Mouse (Mus musculus) hindbrain, postnatal 0 days (tissue): ENCODE measurements around the gene Tenm4. TPM values are rescaled to one million over a fixed set of nuclear protein-coding genes. Genes with fewer than 3 reads are reported as not detected.

ENCODE experiments used
- ATAC-seq: fragments of 200-750 bp; cut with Nextera tagmentation; 2 replicates; pipeline ENCODE4 v1.8.0; 2017; ENCODE audit warnings: mild to moderate bottlenecking, moderate TSS enrichment, moderate library complexity
- DNase-seq: peaks from one replicate; pipeline ENCODE4 v3.0.0-alpha.2; 2015; ENCODE audit warnings: low spot score
- H3K27ac ChIP-seq: fragments of 300-500 bp; sonication (generic); 2 replicates; pipeline ENCODE4 v1.5.1; 2014; ENCODE audit warnings: mild to moderate bottlenecking
- H3K27me3 ChIP-seq: fragments of 300-500 bp; sonication (generic); 2 replicates; pipeline ENCODE4 v1.6.1; 2014; ENCODE audit warnings: low read length, mixed read lengths; ENCODE audit not compliant: insufficient read depth
- H3K36me3 ChIP-seq: fragments of 300-500 bp; sonication (generic); 2 replicates; pipeline ENCODE4 v1.6.1; 2014; ENCODE audit warnings: low read length, mixed read lengths; ENCODE audit not compliant: insufficient read depth
- H3K4me1 ChIP-seq: fragments of 300-500 bp; sonication (generic); 2 replicates; pipeline ENCODE4 v1.6.1; 2014; ENCODE audit warnings: antibody characterized with exemption, low read length, mixed read lengths; ENCODE audit not compliant: insufficient read depth
- H3K4me2 ChIP-seq: fragments of 300-500 bp; sonication (generic); 2 replicates; pipeline ENCODE4 v1.6.1; 2014; ENCODE audit warnings: low read depth, mild to moderate bottlenecking, low read length, moderate library complexity, mixed read lengths
- H3K4me3 ChIP-seq: fragments of 300-500 bp; sonication (generic); 2 replicates; pipeline ENCODE4 v1.5.1; 2014; ENCODE audit warnings: low read length
- H3K9ac ChIP-seq: fragments of 300-500 bp; sonication (generic); replicated peaks from 2 replicates; pipeline ENCODE4 v1.6.1; 2014; ENCODE audit warnings: mild to moderate bottlenecking, low read length, moderate library complexity, mixed read lengths
- H3K9me3 ChIP-seq: fragments of 300-500 bp; sonication (generic); 2 replicates; pipeline ENCODE4 v1.6.1; 2016; ENCODE audit warnings: low read length, mixed read lengths
- CTCF ChIP-seq: IDR thresholded peaks from 2 replicates; pipeline ENCODE4 v1.5.1; 2016; ENCODE audit warnings: antibody characterized with exemption, control low read depth, low read depth
- WGBS: fragments of 180-500 bp; shearing (Covaris S2); extraction: QIAGEN DNeasy Blood & Tissue Kit; methylation state at CpG from one replicate; pipeline ENCODE4 v1.1.7; 2014; 5-methylcytosine and 5-hydroxymethylcytosine counted together
- polyA plus RNA-seq: library from polyadenylated mRNA; unstranded; fragments of >200 nt; fragmentation: Nextera tagmentation; extraction: Ambion mirVana; gene quantifications from 2 replicates; pipeline ENCODE4 v1.2.1, GENCODE M21; 2015
- total RNA-seq: library from RNA; depleted of rRNA; stranded (reverse); fragments of >200 nt; gene quantifications from 2 replicates; pipeline ENCODE4 v1.2.3, GENCODE M21; 2014

Gene Tenm4
- total and polyA plus RNA-seq, 2 experiments from 2014 or later: 24.1 to 49.7 TPM

DNA sequence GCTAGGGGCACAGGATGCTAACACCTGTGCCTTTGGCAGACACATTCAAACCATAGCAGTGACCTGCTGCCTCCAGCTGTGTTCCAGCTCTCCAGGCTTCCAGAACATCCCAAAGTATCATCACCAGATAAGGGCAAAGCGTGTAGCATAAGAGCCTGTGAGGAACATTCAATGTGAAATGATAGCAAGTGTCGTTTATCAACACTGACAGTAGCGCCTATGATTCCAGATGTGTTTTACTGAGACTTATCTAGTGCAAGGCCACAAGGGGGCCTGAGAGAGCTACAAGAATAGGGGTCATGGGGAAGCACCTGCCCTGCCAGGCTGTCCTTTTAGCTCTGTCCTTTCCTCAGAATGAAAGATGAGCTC is 607.5 kb downstream of the Tenm4 start:
- no peak overlapping the region for H3K9ac ChIP-seq
- DNase-seq: peak; percentile 38
- no peak for ATAC-seq
- 86% methylated on average over 3 of the region's 3 CpGs for WGBS
- H3K4me2 ChIP-seq: no peak overlapping the region
- H3K4me1 ChIP-seq: no peaks in the 10 kb centered on the region
- no peaks in the 10 kb centered on the region for H3K36me3 ChIP-seq
- no peaks in the 10 kb centered on the region for H3K27me3 ChIP-seq
- TF ChIP-seq CTCF: peak; percentile 63
- no peak overlapping the region for H3K4me3 ChIP-seq
- no peak overlapping the region for H3K27ac ChIP-seq
- 0 out of 2 replicates have a peak, but pooled peaks cover 2% of the 10 kb centered on the region for H3K9me3 ChIP-seq

DNA sequence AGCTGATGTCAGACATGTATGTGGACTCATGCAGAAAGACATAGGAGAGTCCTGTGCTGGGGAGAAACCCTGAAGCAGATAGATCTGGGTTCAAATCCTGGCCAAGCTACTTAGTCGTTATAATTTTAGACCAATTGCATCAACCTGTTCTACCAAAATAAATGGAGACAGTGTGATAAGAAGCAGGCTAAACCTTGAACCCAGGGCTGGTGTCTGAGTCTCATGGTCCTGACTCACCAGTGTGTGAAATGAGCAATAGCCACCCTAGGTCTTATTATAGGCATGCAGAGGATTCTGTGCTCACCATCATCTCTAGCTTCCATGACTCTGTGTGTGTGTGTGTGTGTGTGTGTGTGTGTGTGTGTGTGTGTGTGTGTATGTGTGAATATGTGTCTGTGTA is 609.5 kb downstream of the Tenm4 start:
- 95% methylated on average over 1 of the region's 1 CpGs for WGBS
- Histone ChIP-seq H3K27me3 (no peaks in the 10 kb centered on the region), H3K4me1 (no peaks in the 10 kb centered on the region), H3K4me2 (no peak overlapping the region), H3K36me3 (no peaks in the 10 kb centered on the region), H3K27ac (no peak overlapping the region), H3K9ac (no peak overlapping the region), H3K9me3 (0 out of 2 replicates have a peak, but pooled peaks cover 2% of the 10 kb centered on the region), H3K4me3 (no peak overlapping the region)
- no peak for ATAC-seq
- no peak for TF ChIP-seq CTCF
- no peak for DNase-seq

DNA sequence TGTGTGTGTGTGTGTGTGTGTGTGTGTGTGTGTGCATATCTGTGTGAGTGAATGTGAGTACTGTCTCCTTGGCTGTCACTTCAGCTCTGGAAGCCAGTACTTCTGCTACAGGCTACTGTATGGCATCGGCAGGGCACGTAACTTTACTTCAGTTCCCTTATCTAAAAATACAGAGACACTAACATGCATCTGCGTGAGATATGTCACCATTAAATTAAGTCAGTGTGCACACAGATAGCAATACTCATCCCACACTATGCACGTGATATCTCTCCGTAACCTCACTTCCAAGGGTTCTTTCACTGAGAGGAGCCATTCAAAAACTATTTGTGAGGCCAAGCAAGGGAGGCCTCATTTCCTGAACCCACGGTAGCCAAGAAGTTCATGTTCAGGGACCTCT is 610.0 kb downstream of the Tenm4 start:
- Histone ChIP-seq H3K4me2 (no peak overlapping the region), H3K9me3 (0 out of 2 replicates have a peak, but pooled peaks cover 2% of the 10 kb centered on the region), H3K27ac (no peak overlapping the region), H3K36me3 (no peaks in the 10 kb centered on the region), H3K9ac (no peak overlapping the region), H3K4me1 (no peaks in the 10 kb centered on the region), H3K4me3 (no peak overlapping the region), H3K27me3 (no peaks in the 10 kb centered on the region)
- 77% methylated on average over 6 of the region's 6 CpGs for WGBS
- DNase-seq (no peak), ATAC-seq (no peak)
- no peak for TF ChIP-seq CTCF

DNA sequence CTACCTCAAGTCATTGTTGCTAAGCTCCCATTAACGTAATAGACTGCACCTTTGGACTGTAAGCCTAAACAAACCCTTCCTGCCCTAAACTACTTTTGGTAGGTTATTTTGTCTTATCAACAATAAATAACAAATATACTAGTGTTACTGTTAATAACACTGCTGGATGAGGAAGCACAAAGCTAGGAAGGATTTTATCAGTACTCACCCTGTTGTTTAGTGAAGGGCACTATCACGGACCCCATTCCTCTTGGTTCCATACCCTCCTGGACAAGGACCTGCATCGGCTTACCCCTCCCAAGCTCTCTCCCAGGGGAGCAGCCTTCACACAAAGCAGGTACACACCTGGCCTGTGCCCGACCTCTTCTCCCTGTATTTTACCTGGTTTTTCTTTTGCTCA is 611.6 kb downstream of the Tenm4 start:
- DNase-seq (no peak), ATAC-seq (no peak)
- Histone ChIP-seq H3K36me3 (no peaks in the 10 kb centered on the region), H3K4me1 (no peaks in the 10 kb centered on the region), H3K27ac (no peak overlapping the region), H3K4me3 (no peak overlapping the region), H3K9me3 (no peaks in the 10 kb centered on the region), H3K27me3 (no peaks in the 10 kb centered on the region), H3K4me2 (no peak overlapping the region), H3K9ac (no peak overlapping the region)
- 90% methylated on average over 4 of the region's 4 CpGs for WGBS
- TF ChIP-seq CTCF: no peak

DNA sequence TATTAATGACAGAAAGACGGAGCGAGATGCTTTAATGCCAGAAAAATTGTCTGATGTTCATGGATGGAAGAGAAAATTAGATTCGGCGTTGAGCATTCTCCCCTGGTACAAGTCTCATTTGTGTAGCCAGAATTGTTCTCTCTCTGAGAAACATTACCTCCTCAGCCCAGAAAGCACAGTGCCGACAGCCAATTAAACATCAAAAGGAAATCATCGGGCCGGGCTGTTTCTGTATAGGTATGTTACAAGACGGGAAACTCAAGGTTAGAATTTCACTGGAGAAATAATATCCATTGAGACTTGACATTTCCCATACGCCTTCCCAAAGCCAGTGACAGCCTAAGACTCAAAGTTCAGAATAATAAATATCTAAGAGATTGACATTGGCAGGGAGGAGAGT is 614.8 kb downstream of the Tenm4 start:
- Histone ChIP-seq H3K4me3 (no peak overlapping the region), H3K4me2 (no peak overlapping the region), H3K36me3 (no peaks in the 10 kb centered on the region), H3K4me1 (no peaks in the 10 kb centered on the region), H3K27me3 (no peaks in the 10 kb centered on the region), H3K9ac (no peak overlapping the region), H3K9me3 (no peaks in the 10 kb centered on the region), H3K27ac (no peak overlapping the region)
- 49% methylated on average over 9 of the region's 9 CpGs for WGBS
- ATAC-seq (no peak), DNase-seq (no peak)
- no peak for TF ChIP-seq CTCF

DNA sequence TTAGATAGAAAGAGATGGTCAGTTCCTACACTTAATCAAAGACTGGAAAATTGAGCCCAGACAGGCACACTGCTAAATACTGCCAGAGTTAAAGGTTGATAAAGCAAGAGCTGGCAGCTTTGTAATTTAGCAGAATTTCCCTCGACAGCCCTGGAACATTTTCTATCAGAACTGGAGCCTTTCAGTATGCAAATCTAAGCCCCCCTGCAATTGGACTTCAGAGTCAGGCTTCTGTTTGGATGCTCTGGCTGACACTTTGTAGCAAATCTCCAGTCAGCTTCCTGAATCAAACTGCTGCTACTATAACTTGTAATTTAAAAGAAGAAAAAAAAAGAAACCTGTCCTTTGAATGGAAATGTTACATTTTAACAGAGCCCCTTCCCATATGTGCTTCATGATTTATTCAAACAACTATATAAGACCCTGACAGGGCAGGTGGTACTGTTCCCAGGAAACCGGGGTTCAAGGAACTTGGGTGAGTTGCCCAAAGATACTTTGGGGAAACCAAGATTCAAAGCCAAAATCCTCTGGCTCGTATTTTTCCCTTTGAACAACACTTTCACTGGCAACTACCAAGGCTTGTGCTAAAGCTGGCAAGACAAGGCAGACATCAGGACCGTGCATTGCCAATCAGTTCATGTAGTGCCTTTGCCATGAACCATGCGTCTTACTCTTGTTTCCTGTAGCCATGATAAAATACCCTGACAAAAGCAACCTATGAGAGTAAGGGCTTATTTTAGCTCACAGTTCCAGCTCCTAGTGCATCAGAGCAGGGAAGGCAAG is 615.4 kb downstream of the Tenm4 start:
- Histone ChIP-seq H3K27me3 (no peaks in the 10 kb centered on the region), H3K27ac (no peak overlapping the region), H3K9me3 (no peaks in the 10 kb centered on the region), H3K4me1 (no peaks in the 10 kb centered on the region), H3K9ac (no peak overlapping the region), H3K4me2 (no peak overlapping the region), H3K4me3 (no peak overlapping the region), H3K36me3 (no peaks in the 10 kb centered on the region)
- ATAC-seq (no peak), DNase-seq (peak; percentile 29)
- no peak for TF ChIP-seq CTCF
- 59% methylated on average over 5 of the region's 5 CpGs for WGBS

DNA sequence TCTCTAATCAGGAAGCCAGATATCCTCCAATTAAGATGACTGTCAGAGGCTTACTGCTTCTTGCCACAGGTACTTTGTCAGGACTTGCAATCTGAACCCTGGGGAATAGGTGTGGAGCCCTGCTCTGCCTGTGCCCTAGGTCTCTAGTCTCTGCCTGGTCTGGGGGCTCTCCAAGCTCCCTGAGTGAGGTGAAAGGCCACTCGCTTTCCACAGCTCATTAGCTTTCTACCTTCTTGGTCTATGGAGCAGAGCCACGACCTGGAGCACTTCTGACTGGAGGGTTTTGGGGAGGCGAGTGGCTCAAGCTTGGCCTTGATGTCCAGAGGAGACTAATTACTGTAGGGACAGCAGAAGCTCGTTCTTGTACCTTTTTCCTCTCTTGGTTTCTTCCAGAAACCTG is 617.1 kb downstream of the Tenm4 start:
- Histone ChIP-seq H3K36me3 (no peaks in the 10 kb centered on the region), H3K9me3 (no peaks in the 10 kb centered on the region), H3K27me3 (no peaks in the 10 kb centered on the region; the same call in 1 of the 2 replicates), H3K4me2 (no peak overlapping the region), H3K9ac (no peak overlapping the region), H3K27ac (no peak overlapping the region), H3K4me1 (no peaks in the 10 kb centered on the region), H3K4me3 (no peak overlapping the region)
- no peak for ATAC-seq
- WGBS: 71% methylated on average over 4 of the region's 4 CpGs
- no peak for TF ChIP-seq CTCF
- no peak for DNase-seq
